Mouse (Mus musculus) heart, embryonic 16.5 days (tissue): Measurements from ENCODE around the gene Cables2. TPM values are rescaled to one million over a fixed set of nuclear protein-coding genes. Genes with fewer than 3 reads are reported as not detected.

Experiments used
- ATAC-seq: fragments of 200-750 bp; cut with Nextera tagmentation; replicated peaks from 2 replicates; pipeline ENCODE4 v1.8.0; 2017; ENCODE audit warnings: moderate number of reproducible peaks; ENCODE audit not compliant: insufficient read depth, low FRiP score; ENCODE audit errors: extremely low read depth
- H3K27ac ChIP-seq: fragments of 300-500 bp; sonication (generic); 2 replicates; pipeline ENCODE4 v1.5.1; 2014; ENCODE audit warnings: mild to moderate bottlenecking, low read length, control low read depth, moderate library complexity
- H3K27me3 ChIP-seq: fragments of 300-500 bp; sonication (generic); 2 replicates; pipeline ENCODE4 v1.6.1; 2014; ENCODE audit warnings: low read length, mixed read lengths; ENCODE audit not compliant: control insufficient read depth, insufficient read depth
- H3K36me3 ChIP-seq: fragments of 300-500 bp; sonication (generic); 2 replicates; pipeline ENCODE4 v1.6.1; 2014; ENCODE audit not compliant: control insufficient read depth, insufficient read depth
- H3K4me1 ChIP-seq: fragments of 300-500 bp; sonication (generic); 2 replicates; pipeline ENCODE4 v1.6.1; 2014; ENCODE audit warnings: low read length, mixed read lengths; ENCODE audit not compliant: control insufficient read depth, insufficient read depth
- H3K4me2 ChIP-seq: fragments of 300-500 bp; sonication (generic); 2 replicates; pipeline ENCODE4 v1.6.1; 2014; ENCODE audit warnings: low read depth, mild to moderate bottlenecking, control low read depth, low read length
- H3K4me3 ChIP-seq: fragments of 300-500 bp; sonication (generic); 2 replicates; pipeline ENCODE4 v1.5.1; 2014; ENCODE audit warnings: mild to moderate bottlenecking, control low read depth, low read length
- H3K9ac ChIP-seq: fragments of 300-500 bp; sonication (generic); 2 replicates; pipeline ENCODE4 v1.6.1; 2014; ENCODE audit warnings: low read length, control low read depth
- H3K9me3 ChIP-seq: fragments of 300-500 bp; sonication (generic); replicated peaks from 2 replicates; pipeline ENCODE4 v1.6.1; 2016; ENCODE audit warnings: low read length; ENCODE audit not compliant: control insufficient read depth
- WGBS: fragments of 180-500 bp; shearing (Covaris S2); extraction: QIAGEN DNeasy Blood & Tissue Kit; methylation state at CpG from one replicate; pipeline ENCODE4 v1.1.7; 2014; 5-methylcytosine and 5-hydroxymethylcytosine counted together
- polyA plus RNA-seq: library from polyadenylated mRNA; unstranded; fragments of >200 nt; fragmentation: Nextera tagmentation; extraction: Ambion mirVana; gene quantifications from 2 replicates; pipeline ENCODE4 v1.2.1, GENCODE M21; 2015

The Cables2 gene
- polyA plus RNA-seq, 1 experiment from 2014 or later, result 6.1 TPM

DNA sequence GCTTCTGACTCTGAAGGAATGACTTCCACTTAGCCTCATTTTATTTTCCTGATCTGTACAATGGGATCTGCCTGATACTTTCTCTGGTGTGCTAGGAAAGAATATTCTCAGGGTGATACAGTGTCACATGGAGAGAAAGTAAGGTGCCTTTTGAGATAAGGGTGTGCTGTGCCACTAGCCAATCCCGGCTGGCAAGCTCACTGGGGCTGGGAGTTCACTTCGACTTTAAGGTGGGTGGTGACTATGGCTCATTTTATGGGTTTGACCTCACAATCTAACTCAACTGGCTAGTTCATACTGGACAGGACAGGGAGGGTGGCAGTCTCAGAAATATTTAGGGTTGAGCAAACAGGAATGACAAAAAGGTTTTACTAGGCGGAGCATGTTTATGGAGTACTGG lies 36.4 kb downstream of the Cables2 start:
- Histone ChIP-seq H3K4me2 (no peak overlapping the region), H3K9ac (no peak overlapping the region), H3K36me3 (no peaks in the 10 kb centered on the region), H3K27ac (no peak overlapping the region), H3K9me3 (peaks cover 4% of the 10 kb centered on the region), H3K4me3 (no peak overlapping the region), H3K27me3 (no peaks in the 10 kb centered on the region), H3K4me1 (peaks cover 24% of the 10 kb centered on the region)
- 75% methylated on average over 3 of the region's 3 CpGs for WGBS
- no peak for ATAC-seq

- Histone ChIP-seq H3K9me3 (peaks cover under 1% of the 10 kb centered on the region), H3K36me3 (no peaks in the 10 kb centered on the region), H3K4me3 (no peak overlapping the region), H3K9ac (no peak overlapping the region), H3K27me3 (no peaks in the 10 kb centered on the region), H3K27ac (no peak overlapping the region), H3K4me1 (peaks cover 24% of the 10 kb centered on the region), H3K4me2 (no peak overlapping the region)
- ATAC-seq, result no peak
- WGBS, result 64% methylated on average over 3 of the region's 3 CpGs
These were observed 36.8 kb downstream of the Cables2 start for GRCm38 (mm10) chr2:180236500-180236899.

DNA sequence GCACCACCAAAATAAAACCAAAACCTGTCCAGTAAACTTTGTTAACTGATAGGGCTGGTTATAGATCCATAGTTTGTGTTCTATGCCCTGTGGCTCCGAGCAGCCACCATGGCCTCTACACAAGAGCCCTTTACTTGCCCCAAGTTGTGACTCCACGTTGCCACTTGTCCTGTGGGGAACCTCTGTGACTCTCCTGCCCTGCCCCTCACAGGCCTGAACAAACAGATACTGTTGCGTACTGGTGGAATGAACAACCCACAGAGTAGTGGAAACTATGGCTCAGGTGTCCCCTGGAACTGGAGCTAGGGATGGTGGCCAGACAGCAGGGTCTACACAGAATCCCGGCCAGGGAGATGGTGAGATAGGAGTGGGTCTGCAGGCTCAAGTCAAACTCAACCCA lies 37.5 kb downstream of the Cables2 start:
- Histone ChIP-seq H3K27ac (peak overlapping the region; percentile 91), H3K4me3 (no peak overlapping the region), H3K9ac (no peak overlapping the region), H3K27me3 (no peaks in the 10 kb centered on the region), H3K4me1 (peaks cover 25% of the 10 kb centered on the region), H3K4me2 (no peak overlapping the region), H3K36me3 (no peaks in the 10 kb centered on the region), H3K9me3 (no peaks in the 10 kb centered on the region)
- no peak for ATAC-seq
- 73% methylated on average over 4 of the region's 4 CpGs for WGBS

DNA sequence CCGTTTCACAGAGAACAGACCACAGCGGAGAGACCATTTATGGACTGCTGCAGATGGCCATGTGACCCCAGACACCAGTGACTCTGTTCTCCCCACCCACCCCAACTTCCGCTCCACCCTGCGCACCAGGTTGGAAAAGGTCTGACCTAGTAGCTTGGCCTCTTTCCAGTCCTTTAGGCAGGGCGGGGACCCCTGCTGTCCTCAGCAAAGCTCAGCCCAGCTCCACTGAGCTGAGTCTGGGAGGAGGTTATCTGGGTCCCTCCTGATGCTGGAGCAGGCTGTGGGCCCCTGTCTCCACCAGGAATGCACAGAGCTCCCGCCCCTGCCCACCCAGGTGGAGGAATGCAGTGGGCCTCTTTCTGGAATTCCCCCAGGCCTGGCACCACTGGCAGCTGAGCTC lies 38.3 kb downstream of the Cables2 start:
- ATAC-seq, result peak; percentile 72
- H3K9me3 ChIP-seq, result no peaks in the 10 kb centered on the region
- peak overlapping the region; percentile 37; the same call in 1 of the 2 replicates for H3K4me2 ChIP-seq
- H3K4me3 ChIP-seq, result no peak overlapping the region
- no peaks in the 10 kb centered on the region for H3K27me3 ChIP-seq
- H3K4me1 ChIP-seq, result peaks cover 33% of the 10 kb centered on the region
- 36% methylated on average over 6 of the region's 6 CpGs for WGBS
- no peaks in the 10 kb centered on the region for H3K36me3 ChIP-seq
- H3K27ac ChIP-seq, result peak overlapping the region; percentile 91
- peak overlapping the region; percentile 40; the same call in 1 of the 2 replicates for H3K9ac ChIP-seq

DNA sequence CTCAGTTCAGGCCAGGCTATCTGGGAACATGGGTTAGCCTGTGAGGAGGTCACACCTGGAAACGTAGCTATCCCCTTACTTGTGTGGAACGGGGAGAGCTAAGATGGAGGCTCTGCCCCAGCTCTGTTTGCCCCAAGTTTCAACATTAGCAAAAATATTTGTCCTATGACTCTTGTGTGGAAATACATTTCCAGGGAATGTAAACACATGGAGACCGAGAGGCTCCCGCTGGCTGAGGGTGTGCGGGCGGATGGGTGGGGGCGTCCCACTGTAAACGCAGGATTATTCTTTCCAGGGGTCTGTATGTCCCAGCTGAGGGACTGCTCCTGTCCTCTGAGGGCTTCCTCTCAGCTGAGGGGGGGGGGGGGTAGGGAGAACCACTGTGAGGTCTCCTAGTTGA lies 38.9 kb downstream of the Cables2 start:
- WGBS, result 72% methylated on average over 8 of the region's 8 CpGs
- ATAC-seq, result no peak
- Histone ChIP-seq H3K4me3 (no peak overlapping the region), H3K4me2 (no peak overlapping the region; the same call in 1 of the 2 replicates), H3K9me3 (no peaks in the 10 kb centered on the region), H3K36me3 (no peaks in the 10 kb centered on the region), H3K4me1 (peaks cover 33% of the 10 kb centered on the region), H3K27ac (peak overlapping the region; percentile 91), H3K9ac (no peak overlapping the region), H3K27me3 (no peaks in the 10 kb centered on the region)

GRCm38 (mm10) chr2:180233101-180233904 lies 40.0 kb downstream of the Cables2 start:
- Histone ChIP-seq H3K9ac (no peak overlapping the region), H3K4me3 (no peak overlapping the region), H3K36me3 (no peaks in the 10 kb centered on the region), H3K4me1 (peaks cover 41% of the 10 kb centered on the region), H3K4me2 (no peak overlapping the region), H3K9me3 (no peaks in the 10 kb centered on the region), H3K27me3 (no peaks in the 10 kb centered on the region), H3K27ac (no peak overlapping the region)
- 57% methylated on average over 7 of the region's 7 CpGs for WGBS
- ATAC-seq, result no peak

DNA sequence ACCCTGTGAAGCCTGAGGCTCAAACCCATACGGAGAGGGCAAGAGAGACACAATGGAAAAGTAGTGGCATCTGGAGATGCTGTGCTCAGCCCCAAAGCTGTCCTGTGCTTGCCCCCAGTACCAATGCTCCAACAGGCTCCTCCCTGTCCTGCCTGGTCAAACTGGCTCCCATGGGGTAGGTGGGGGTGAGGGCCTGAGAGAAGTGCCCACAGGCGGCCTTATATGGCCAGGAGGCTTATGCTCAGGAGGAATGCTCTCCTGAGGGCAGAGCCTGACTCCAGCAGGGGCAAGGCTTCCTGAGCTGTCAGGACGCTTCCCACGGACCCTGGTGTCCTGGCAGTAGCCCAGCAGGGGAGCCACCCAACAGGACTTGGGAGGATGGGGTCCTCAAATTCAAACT lies 42.8 kb downstream of the Cables2 start:
- H3K36me3 ChIP-seq, result no peaks in the 10 kb centered on the region
- H3K9ac ChIP-seq, result 0 out of 2 replicates have a peak overlapping the region, but pooled peaks have one; percentile 4
- peaks cover 60% of the 10 kb centered on the region for H3K4me1 ChIP-seq
- no peak overlapping the region for H3K4me3 ChIP-seq
- no peaks in the 10 kb centered on the region for H3K27me3 ChIP-seq
- no peak overlapping the region for H3K4me2 ChIP-seq
- ATAC-seq, result no peak
- H3K27ac ChIP-seq, result peak overlapping the region; percentile 47
- WGBS, result 37% methylated on average over 4 of the region's 4 CpGs
- H3K9me3 ChIP-seq, result no peaks in the 10 kb centered on the region

DNA sequence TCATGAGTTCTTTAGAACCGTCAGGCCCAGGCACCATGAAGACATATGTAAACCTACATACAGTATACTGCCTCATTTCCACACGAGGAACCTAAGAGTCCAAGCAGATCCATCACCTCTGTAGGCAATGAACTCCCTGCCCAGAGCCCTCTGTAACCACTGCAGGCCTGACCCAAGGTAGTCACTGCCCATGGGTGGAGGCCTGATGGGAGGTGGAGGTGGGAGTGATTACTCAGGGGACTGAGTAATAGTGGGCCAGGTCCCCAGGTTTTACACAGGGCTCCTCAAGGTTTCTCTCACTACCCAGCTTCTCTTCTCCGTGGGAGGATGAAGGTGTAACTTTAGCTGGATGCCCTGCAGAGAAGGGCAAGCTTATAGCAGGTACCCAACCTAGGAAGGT lies 44.2 kb downstream of the Cables2 start:
- Histone ChIP-seq H3K36me3 (no peaks in the 10 kb centered on the region), H3K4me1 (peaks cover 53% of the 10 kb centered on the region), H3K4me3 (no peak overlapping the region), H3K27ac (no peak overlapping the region), H3K9me3 (no peaks in the 10 kb centered on the region), H3K27me3 (no peaks in the 10 kb centered on the region), H3K9ac (no peak overlapping the region), H3K4me2 (no peak overlapping the region)
- 77% methylated on average over 3 of the region's 3 CpGs for WGBS
- ATAC-seq, result no peak

GRCm38 (mm10) chr2:180228592-180228991 lies 44.7 kb downstream of the Cables2 start:
- peak overlapping the region; percentile 8; the same call in 1 of the 2 replicates for H3K9ac ChIP-seq
- 25% methylated on average over 7 of the region's 7 CpGs for WGBS
- no peaks in the 10 kb centered on the region for H3K27me3 ChIP-seq
- peak overlapping the region; percentile 54 for H3K27ac ChIP-seq
- H3K4me2 ChIP-seq, result no peak overlapping the region
- no peaks in the 10 kb centered on the region for H3K36me3 ChIP-seq
- H3K4me3 ChIP-seq, result no peak overlapping the region
- H3K9me3 ChIP-seq, result no peaks in the 10 kb centered on the region
- no peak for ATAC-seq
- peaks cover 52% of the 10 kb centered on the region for H3K4me1 ChIP-seq
